Mouse (Mus musculus): ENCODE results near the gene Olfr1029.
"Not testable (repeated sequence)": the region's sequence is repeated elsewhere in the genome, so short reads cannot be mapped to it uniquely, and the experiment has no call there.

Gene Olfr1029

DNA sequence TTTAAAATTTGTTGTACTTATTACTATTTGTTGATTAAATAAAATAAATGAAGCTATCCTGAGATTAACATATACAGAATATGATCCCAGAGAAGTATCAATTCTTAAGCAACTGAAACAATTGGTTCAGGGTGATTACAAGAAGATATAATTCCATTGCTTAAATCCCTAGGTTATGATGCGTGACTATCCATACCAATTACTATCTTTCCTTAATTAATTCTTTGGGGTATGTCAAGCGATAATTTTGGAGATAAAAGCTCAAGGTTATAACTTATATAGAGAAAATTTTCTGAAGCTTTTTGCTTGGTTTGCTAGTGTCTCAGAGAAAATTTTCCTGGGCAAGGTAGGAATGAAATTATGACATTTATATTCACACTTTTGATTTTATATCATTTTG is at the start of gene Olfr1029:
TSS of gene Olfr1029 (plus strand) at position 301 of the 400 bp plus-strand sequence.
- DNase-seq: no peak

DNA sequence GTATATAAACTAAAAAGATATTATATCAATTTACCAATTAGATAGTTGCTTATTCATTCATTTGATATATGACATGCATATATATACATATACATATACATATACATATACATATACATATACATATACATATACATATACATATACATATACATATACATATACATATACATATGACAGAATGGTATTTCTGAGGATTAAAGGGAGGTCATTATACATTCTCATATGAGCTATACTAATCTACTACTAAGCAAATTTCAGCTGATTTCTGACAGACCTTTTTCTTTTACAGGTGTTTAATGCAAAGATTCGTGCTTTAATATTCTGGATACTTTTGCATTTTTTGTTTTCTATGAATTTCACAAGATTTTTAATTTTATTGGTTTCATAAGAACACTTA is 23.6 kb upstream of the Olfr1029 start, which contains the start of gene Olfr1028:
TSS of gene Olfr1028 (plus strand) at position 301 of the 400 bp plus-strand sequence.
- no peak for DNase-seq

DNA sequence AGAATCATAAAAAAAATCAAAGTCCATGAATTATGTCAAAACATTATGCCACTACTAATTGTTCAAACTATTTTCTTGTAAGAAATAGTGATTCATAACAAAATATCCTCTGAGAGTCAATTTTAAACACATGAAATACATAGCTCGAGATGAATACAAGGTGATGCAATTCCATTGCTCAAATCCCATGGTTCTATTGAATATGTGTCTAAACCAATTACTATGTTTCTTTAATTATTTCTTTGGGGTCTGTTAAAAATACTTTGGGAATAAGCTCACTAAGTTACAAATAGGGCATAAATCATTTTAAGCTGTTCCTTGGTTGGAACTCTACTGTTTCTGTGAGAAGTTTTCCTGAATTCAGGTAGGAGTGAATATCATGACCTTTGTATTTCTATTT is 5.3 kb downstream of the Olfr1029 start, which contains the start of gene Olfr1030:
TSS of gene Olfr1030 (plus strand) at position 301 of the 400 bp plus-strand sequence.
- DNase-seq: no peak

DNA sequence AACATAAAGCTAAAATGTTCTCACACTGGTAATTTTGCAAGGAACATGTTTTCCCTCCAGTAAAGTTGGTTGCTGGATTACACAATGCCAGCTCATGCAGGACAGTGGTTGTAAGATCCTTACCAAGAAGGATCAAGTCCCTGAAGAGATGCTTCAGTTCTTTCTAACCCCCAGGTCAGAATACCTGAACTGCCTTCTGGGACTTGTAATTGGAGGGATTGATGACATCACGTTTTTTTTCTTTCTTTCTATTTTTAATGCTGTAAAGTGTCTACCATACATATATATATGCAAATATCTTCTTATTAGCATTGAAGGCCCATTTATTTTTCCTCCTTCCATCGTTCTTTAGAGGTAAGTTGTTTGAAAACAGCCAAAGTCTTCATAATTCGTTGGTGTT is 16.3 kb downstream of the Olfr1029 start, which contains the start of gene Olfr1031:
TSS of gene Olfr1031 (plus strand) at position 301 of the 400 bp plus-strand sequence.
- DNase-seq: no peak

DNA sequence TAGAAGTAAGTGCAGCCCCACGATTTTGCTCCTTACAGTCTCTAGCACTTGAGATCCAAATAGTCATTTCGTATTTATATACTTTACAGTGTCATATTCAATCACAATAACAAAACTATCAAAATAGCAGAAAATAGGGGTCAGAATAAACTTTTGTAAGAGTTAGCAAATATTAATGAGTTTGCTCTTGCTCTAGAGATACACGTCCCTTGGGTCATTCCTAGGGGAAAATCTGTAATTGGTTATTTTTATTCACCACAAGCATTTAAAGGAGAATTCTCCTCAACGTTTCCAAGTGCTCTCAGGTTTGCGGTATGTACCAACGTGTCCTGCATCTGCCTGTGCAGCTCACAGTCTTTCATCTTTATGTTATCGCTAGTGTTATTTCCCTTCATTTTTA is 31.5 kb downstream of the Olfr1029 start, which contains the start of gene Olfr1032:
TSS of gene Olfr1032 (plus strand) at position 301 of the 400 bp plus-strand sequence.
- DNase-seq: no peak

DNA sequence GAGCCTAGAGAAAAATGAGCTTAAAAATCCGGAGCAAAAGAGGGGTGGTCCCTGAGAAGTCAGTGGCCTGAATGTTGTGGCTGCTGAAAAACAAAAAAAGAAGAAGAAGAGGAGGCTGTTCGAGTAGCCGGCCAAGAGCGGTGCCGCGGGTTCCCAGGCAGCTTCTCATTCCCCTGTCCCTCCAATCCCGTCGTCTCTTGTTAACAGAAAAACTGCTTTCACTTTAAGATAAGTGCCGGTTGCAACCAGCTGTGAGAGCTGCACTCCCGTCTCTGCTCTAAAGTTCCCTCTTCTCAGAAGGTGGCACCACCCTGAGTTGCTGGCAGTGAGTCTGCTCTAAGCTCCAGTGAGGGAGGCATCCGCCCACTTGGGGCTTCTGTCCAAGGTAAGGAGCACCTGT is 46.7 kb downstream of the Olfr1029 start, which contains the start of gene Olfr1033:
TSS of gene Olfr1033 (plus strand) at position 228 of the 400 bp plus-strand sequence.
- not testable (repeated sequence) for DNase-seq

DNA sequence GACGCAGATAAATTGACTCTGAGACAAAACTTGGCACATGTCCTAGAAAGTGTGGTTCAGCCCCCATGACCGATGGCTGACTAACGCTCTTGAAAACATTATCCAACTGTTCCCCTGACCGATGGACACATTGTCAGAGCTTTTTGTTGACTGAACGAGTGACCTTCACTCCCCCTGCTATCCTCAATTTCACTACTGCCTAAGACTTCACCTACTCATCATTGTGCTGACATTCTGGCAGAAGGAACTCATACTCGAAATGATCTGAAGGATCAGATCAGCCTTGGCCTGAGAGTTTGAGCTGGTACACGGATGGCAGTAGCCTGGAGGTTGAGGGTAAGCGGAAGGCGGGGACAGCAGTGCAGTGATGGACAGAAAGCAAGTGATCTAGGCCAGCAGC is 47.8 kb downstream of the Olfr1029 start:
- not testable (repeated sequence) for DNase-seq
